Mouse (Mus musculus) heart, embryonic 14.5 days (tissue): ENCODE measurements around the gene Galnt17. TPM values are rescaled to one million over a fixed set of nuclear protein-coding genes. Genes with fewer than 3 reads are reported as not detected.

Experiments
- ATAC-seq: fragments of 200-750 bp; cut with Nextera tagmentation; 2 replicates; pipeline ENCODE4 v1.8.0; 2017; ENCODE audit warnings: low read depth, moderate TSS enrichment; ENCODE audit not compliant: insufficient number of reproducible peaks, insufficient read depth, low FRiP score
- H3K27ac ChIP-seq, 2 experiments: fragments of 200-500 bp in 1 of 2; fragments of 300-500 bp in 1 of 2; sonication (generic) in 1 of 2; replicated peaks in 1 of 2; 2 replicates each; pipeline ENCODE4 v1.5.1; 2012 to 2014; ENCODE audit warnings: low read depth in 2 of 2, low read length in 2 of 2, control low read depth in 1 of 2, mild to moderate bottlenecking in 1 of 2, mixed read lengths in 1 of 2; ENCODE audit not compliant: control insufficient read depth in 1 of 2, insufficient read depth in 1 of 2
- H3K27me3 ChIP-seq: fragments of 300-500 bp; sonication (generic); 2 replicates; pipeline ENCODE4 v1.6.1; 2014; ENCODE audit warnings: mild to moderate bottlenecking, low read length, control low read depth; ENCODE audit not compliant: control insufficient read depth, insufficient read depth
- H3K36me3 ChIP-seq: fragments of 300-500 bp; sonication (generic); 2 replicates; pipeline ENCODE4 v1.6.1; 2014; ENCODE audit warnings: mild to moderate bottlenecking, control low read depth, low read length, mixed read lengths; ENCODE audit not compliant: control insufficient read depth, insufficient read depth
- H3K4me1 ChIP-seq, 2 experiments: fragments of 200-500 bp in 1 of 2; fragments of 300-500 bp in 1 of 2; sonication (generic) in 1 of 2; 2 replicates each; pipeline ENCODE4 v1.6.1; 2012 to 2014; ENCODE audit warnings: low read length in 2 of 2, control low read depth in 1 of 2, mixed read lengths in 1 of 2; ENCODE audit not compliant: control insufficient read depth in 2 of 2, insufficient read depth in 2 of 2
- H3K4me2 ChIP-seq: fragments of 300-500 bp; sonication (generic); 2 replicates; pipeline ENCODE4 v1.6.1; 2014; ENCODE audit warnings: mild to moderate bottlenecking, low read length
- H3K4me3 ChIP-seq, 2 experiments: fragments of 200-500 bp in 1 of 2; fragments of 300-500 bp in 1 of 2; sonication (generic) in 1 of 2; 2 replicates each; pipeline ENCODE4 v1.5.1; 2012 to 2014; ENCODE audit warnings: low read length in 2 of 2, mild to moderate bottlenecking in 2 of 2, control low read depth in 1 of 2, low read depth in 1 of 2, moderate library complexity in 1 of 2; ENCODE audit not compliant: control insufficient read depth in 1 of 2, insufficient read depth in 1 of 2
- H3K9ac ChIP-seq: fragments of 300-500 bp; sonication (generic); 2 replicates; pipeline ENCODE4 v1.6.1; 2014; ENCODE audit warnings: mild to moderate bottlenecking, low read length
- H3K9me3 ChIP-seq: fragments of 300-500 bp; sonication (generic); 2 replicates; pipeline ENCODE4 v1.6.1; 2016; ENCODE audit warnings: low read length, control low read depth; ENCODE audit not compliant: control insufficient read depth
- WGBS: fragments of 180-500 bp; shearing (Covaris S2); extraction: QIAGEN DNeasy Blood & Tissue Kit; methylation state at CpG from one replicate; pipeline ENCODE4 v1.1.7; 2014; 5-methylcytosine and 5-hydroxymethylcytosine counted together
- polyA plus RNA-seq: library from polyadenylated mRNA; unstranded; fragments of >200 nt; fragmentation: Nextera tagmentation; extraction: Ambion mirVana; gene quantifications from 2 replicates; pipeline ENCODE4 v1.2.1, GENCODE M21; 2014

The Galnt17 gene
- polyA plus RNA-seq, 1 experiment from 2014 or later: 1.6 TPM

- no peaks in the 10 kb centered on the region for H3K36me3 ChIP-seq
- H3K4me2 ChIP-seq: no peak overlapping the region
- WGBS: 48% methylated on average over 2 of the region's 2 CpGs
- ATAC-seq: no peak
- H3K9ac ChIP-seq: no peak overlapping the region
- H3K4me1 ChIP-seq: no peaks in the 10 kb centered on the region
- no peaks in the 10 kb centered on the region for H3K27me3 ChIP-seq
- H3K9me3 ChIP-seq: no peaks in the 10 kb centered on the region
- H3K27ac ChIP-seq: no peak overlapping the region
- H3K4me3 ChIP-seq: no peak overlapping the region
Observed at GRCm38 (mm10) chr5:131280349-131280748, 27.9 kb downstream of the Galnt17 start.

- ATAC-seq: no peak
- Histone ChIP-seq H3K36me3 (no peaks in the 10 kb centered on the region), H3K4me3 (no peak overlapping the region), H3K9me3 (no peaks in the 10 kb centered on the region), H3K9ac (no peak overlapping the region), H3K4me2 (no peak overlapping the region), H3K4me1 (no peaks in the 10 kb centered on the region), H3K27me3 (no peaks in the 10 kb centered on the region), H3K27ac (no peak overlapping the region)
- WGBS: 72% methylated on average over 10 of the region's 10 CpGs
Observed at GRCm38 (mm10) chr5:131279286-131279685, 29.0 kb downstream of the Galnt17 start.

- 84% methylated on average over 7 of the region's 7 CpGs for WGBS
- no peak for ATAC-seq
- Histone ChIP-seq H3K27ac (no peak overlapping the region), H3K27me3 (no peaks in the 10 kb centered on the region), H3K9me3 (no peaks in the 10 kb centered on the region), H3K4me3 (no peak overlapping the region), H3K4me2 (no peak overlapping the region), H3K4me1 (no peaks in the 10 kb centered on the region), H3K36me3 (no peaks in the 10 kb centered on the region), H3K9ac (no peak overlapping the region)
Observed at GRCm38 (mm10) chr5:131277227-131277626, 31.1 kb downstream of the Galnt17 start.

- H3K27me3 ChIP-seq: no peaks in the 10 kb centered on the region
- H3K9me3 ChIP-seq: no peaks in the 10 kb centered on the region
- WGBS: 64% methylated on average over 2 of the region's 2 CpGs
- no peaks in the 10 kb centered on the region for H3K36me3 ChIP-seq
- no peaks in the 10 kb centered on the region for H3K4me1 ChIP-seq
- ATAC-seq: no peak
- no peak overlapping the region for H3K27ac ChIP-seq
- no peak overlapping the region for H3K9ac ChIP-seq
- no peak overlapping the region for H3K4me3 ChIP-seq
- H3K4me2 ChIP-seq: no peak overlapping the region
Observed at GRCm38 (mm10) chr5:131266291-131266690, 42.0 kb downstream of the Galnt17 start.

GRCm38 (mm10) chr5:131264145-131264544, 44.2 kb downstream of the Galnt17 start:
- H3K27ac ChIP-seq: no peak overlapping the region
- 79% methylated on average over 11 of the region's 11 CpGs for WGBS
- no peak for ATAC-seq
- no peaks in the 10 kb centered on the region; the same call in 1 of the 2 replicates for H3K9me3 ChIP-seq
- no peaks in the 10 kb centered on the region for H3K4me1 ChIP-seq
- no peaks in the 10 kb centered on the region for H3K27me3 ChIP-seq
- no peak overlapping the region for H3K4me3 ChIP-seq
- no peaks in the 10 kb centered on the region for H3K36me3 ChIP-seq
- no peak overlapping the region for H3K9ac ChIP-seq
- no peak overlapping the region for H3K4me2 ChIP-seq

- 0 out of 2 replicates have a peak, but pooled peaks have one; percentile 80 for ATAC-seq
- no peaks in the 10 kb centered on the region; the same call in 1 of the 2 replicates for H3K9me3 ChIP-seq
- peaks cover 8 to 19% of the 10 kb centered on the region in 2 experiments for H3K4me1 ChIP-seq
- no peaks in the 10 kb centered on the region for H3K36me3 ChIP-seq
- H3K4me2 ChIP-seq: no peak overlapping the region
- peak overlapping the region; percentile 95 to 97 for H3K27ac ChIP-seq
- no peaks in the 10 kb centered on the region for H3K27me3 ChIP-seq
- WGBS: 48% methylated on average over 8 of the region's 8 CpGs
- no peak overlapping the region for H3K4me3 ChIP-seq
- 0 out of 2 replicates have a peak overlapping the region, but pooled peaks have one; percentile 12 for H3K9ac ChIP-seq
Observed at GRCm38 (mm10) chr5:131250701-131251636, 57.3 kb downstream of the Galnt17 start.

- no peak overlapping the region for H3K9ac ChIP-seq
- H3K4me2 ChIP-seq: no peak overlapping the region
- no peaks in the 10 kb centered on the region for H3K27me3 ChIP-seq
- H3K9me3 ChIP-seq: no peaks in the 10 kb centered on the region; the same call in 1 of the 2 replicates
- H3K4me3 ChIP-seq: no peak overlapping the region
- H3K4me1 ChIP-seq: peaks cover 8 to 19% of the 10 kb centered on the region in 2 experiments
- H3K36me3 ChIP-seq: no peaks in the 10 kb centered on the region
- H3K27ac ChIP-seq: no peak overlapping the region
- no peak for ATAC-seq
- WGBS: 92% methylated on average over 3 of the region's 3 CpGs
Observed at GRCm38 (mm10) chr5:131248416-131248815, 59.9 kb downstream of the Galnt17 start.
